Mouse (Mus musculus) 3T3-L1 (cell line): Measurements from ENCODE around the gene Adra1b.

Source experiments
- DNase-seq: peaks from one replicate; pipeline ENCODE4 v3.0.0-alpha.2; 2015; ENCODE audit warnings: low read depth, low spot score

Adra1b gene

DNA sequence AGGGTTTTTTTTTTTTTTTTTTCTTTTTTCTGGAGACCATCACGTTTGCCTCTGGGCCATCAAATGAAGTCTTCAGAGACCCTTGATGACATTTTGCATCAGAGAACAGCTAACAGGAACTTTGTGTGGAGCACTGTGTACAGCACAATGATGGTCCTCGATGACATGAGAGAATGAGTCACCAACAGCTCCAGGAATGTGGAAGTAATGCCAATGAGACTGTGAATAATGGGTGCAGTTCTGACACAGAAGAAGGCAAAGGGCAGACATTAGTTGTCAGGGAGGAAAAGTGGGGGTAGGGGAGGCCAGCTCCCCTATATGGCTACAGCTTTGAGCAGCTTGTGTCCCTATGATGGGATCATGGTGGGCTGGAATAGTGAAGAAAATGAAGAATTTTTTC is 5.7 kb downstream of the Adra1b start:
- DNase-seq = peak; percentile 82

DNA sequence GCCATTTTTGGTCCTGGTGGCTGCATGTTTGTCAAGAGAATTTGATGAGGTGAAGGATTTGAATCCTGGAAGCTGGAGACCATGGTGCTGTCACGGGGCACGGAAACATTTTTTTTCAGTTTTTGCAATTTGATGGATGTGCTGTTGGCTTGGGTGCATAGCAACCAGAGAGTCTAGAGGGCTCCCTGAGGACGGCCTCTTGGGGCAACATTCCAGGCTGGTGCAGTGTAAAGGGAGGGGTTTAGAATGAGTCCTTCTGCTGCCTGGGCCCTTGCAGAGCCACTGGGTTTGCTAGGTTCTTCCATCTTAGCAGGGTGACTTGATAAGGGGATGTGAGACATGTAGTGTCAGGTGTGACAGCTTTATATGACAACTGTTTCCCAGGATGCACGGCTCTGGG is 8.5 kb downstream of the Adra1b start:
- peak; percentile 74 for DNase-seq

DNA sequence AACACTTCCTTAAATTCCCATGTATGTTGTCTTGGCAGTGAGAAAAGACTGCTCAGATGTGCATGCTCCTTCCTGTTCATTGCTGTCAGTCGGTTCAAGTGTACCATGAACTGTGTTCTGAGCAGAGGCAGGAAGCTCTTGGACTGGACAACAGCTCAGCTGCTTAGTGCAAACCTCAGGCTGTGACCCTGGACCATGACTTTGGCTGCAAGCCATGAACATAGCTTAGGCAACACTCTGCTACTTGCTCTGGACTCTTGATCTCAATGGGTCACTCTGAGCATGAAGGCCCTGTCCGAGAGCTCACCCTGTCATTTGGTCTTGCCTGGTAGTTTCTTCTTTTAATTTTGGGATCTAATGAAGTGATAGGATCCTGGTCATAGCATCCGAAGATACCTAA is 9.6 kb downstream of the Adra1b start:
- DNase-seq = peak; percentile 44

DNA sequence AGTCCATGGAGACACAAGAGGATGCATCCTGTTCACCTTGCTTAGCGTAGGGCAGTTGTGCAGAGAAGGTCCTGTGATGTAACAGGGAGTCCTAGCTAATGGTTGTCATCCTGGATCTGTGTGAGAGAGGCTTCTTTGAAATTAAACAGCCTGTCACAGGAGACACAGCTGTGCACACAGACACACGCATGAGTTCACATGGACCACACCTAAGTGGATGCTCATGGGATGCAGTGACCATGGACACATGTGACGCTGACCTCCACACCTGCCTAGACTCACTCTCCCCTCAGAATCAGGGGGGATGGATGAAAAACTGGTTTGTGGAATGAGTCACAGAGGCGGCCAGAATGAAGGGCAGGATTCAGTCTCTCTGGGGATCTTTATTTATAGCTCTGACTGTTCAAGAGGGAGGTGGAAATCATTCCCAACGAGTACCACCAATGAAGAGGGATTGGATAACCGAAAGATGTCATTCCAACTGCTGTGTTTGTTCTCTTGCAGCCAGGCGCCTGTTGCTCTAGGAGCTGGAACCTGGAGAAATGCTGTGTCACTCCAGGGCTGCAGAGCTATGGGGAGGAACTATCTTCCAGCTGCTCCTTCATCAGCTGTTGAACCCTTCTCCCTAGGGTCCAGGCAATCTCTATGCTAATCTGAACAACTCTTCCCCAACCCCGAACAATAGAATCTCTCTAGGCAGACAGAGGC is 11.6 kb downstream of the Adra1b start:
- DNase-seq = peak; percentile 54

DNA sequence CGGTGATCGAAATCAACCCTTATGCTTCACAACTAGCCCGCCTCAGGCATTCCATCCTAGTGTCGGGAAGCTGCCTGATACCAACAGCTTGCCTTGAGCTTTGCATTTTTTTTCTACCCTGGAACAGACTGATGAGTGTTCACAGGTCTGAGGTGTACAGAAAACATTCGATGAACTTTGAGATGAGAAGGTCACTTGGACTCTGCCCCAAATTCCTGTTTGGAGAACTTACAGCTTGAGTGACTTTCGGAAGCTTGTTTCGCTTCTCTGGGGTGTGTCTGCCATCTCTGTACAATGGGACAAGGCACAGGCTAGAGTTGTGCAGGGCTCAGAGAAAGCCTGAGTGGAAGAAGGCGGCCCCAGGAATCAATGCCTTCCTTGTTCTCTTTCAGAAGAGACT is 12.3 kb downstream of the Adra1b start:
- DNase-seq = peak; percentile 9

DNA sequence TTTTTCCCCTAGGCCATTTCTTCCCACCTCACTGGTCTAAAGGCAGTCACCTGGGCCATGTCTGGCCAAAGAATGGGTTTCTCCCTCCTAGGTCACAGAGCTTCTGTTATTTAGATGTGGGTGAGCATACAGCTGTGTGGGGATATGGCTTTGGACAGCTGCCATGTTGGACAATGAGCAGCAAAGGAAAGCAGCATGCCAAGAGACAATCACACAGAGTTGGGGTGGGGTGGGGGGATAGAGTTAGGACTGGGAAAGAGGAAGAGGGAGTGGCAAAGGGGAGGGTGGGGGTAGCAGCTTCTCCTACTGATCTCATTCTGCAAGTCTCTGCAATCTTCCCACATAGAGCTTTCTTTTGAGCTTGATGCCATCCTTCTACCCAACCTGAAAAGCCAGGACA is 13.4 kb downstream of the Adra1b start:
- peak; percentile 19 for DNase-seq

DNA sequence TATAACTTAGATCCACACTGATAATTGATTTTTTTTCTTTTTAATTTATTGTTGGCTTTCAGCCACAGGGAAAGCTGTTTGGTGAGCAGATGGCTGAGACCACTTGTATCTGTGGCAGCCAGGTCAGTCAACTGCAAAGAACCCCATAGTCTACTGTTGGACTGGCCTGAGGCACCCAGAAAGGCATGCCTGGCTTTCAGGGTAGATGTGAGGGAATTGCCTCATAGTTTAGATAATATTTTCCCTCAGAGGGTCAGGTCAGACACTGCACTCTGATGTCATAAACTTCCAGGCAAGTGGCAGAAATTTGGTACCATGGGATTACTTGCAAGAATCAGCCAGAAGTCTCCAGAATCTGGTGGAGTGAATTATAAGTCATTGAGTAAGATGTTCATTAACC is 16.5 kb downstream of the Adra1b start:
- no peak for DNase-seq

DNA sequence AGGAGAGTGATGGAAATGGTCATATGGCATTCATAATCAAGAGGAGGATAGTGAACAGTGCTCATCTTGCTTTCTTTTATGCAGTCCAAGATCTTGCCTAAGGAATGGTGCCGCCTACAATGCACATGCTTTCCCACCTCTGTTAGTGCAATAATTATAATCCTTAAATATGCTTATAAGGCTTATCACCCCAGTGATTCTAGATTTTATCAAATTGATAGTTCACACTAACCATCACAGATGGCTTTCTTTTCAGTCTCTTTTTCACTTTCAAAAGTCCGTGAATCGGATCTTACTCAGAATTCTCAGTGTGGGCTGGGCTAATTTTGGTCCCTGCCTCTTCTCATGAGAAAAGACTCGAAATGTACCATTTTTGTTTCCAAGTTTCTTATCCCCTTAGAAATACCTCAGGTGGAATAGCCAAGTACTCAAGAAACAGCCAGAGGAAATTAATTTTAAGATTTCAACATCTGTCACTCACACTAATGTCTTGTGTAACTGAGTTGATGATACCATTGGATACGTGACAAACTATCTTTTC is 17.3 kb downstream of the Adra1b start:
- DNase-seq = no peak

DNA sequence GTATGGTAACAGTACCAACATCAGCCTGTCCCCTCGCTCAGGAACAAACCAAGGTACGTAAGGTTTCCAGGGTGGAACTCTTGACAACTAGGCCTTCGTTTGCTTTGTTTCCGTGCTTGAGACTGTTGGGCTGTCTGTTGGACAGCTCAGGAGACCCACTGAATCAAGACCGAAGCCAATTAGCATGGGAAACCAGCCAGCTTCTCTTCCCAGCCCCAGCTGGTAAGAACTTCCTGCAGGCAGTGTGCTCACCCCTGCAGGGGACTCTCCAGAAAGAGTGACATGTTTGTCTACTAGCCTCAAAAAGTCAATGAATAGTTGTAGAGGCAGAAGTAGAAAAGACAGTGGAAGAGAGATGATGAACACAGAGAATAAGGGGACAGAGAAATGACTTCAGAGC is 23.8 kb downstream of the Adra1b start:
- no peak for DNase-seq

DNA sequence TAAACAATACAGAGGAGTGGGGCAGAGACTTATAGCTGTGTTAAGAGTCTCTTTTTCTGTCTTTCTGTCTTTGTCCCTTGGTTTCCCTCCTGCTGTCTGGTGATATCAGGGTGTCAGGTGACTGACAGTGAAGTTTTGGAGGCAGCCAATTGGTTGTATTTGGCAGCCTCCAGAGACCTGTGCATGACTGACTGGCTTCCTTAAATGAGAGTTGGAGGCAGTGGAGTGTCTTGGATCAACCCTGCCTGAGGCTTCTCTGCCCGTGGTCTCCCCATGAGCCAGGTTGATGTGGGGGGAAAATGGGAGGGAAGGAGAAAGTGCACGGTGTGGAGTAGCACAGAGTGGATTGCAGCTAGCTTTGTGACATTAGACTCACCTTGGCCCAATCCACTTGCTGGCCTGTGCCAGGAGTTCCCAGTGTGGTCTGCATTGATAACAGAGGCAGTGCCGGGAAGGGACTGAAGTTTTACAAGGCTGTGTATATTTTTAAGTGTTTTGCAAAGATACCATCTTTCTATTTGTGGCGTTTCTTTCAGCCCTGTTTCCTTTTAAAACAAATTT is 33.2 kb downstream of the Adra1b start:
- no peak for DNase-seq

DNA sequence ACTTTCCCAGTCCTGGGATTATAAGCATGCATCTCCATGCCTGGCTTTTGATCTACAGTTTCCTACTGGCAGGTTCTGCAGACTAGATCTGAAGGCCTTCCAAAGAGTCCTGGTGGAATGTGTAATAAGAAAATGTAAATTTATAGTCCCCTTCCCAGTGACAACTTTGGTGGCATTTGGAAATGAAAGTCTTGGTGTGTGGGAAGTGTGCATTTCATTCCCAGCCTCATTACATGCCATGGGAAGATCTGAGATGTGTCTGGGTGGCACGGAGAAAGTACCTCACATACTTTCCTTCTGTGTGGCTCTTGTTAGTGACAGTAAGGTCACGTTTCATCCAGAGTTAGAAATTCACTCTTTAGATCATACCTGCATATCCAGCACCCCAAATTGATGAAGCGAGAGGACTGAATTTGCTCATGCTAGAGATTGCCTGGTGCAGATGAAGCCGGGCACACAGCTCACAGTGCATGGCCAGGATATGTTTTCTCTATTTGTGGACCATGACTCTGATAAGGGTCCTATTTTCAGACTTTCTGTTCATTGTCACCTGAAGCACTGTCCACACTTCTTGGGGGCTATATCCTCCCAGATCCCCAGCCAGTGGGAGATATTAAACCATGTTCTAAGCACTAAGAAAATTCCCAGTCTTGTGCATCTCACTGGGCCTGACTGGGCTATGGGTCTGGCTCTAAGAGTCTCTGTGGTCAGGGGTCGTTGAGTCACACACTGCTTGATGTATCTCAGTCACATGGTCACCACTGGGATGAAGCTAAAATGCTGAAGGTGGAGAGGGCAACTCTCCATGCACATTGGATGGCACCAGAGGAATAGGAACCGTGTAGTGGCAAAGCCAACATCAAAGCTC is 35.5 kb downstream of the Adra1b start:
- peak; percentile 27 for DNase-seq

DNA sequence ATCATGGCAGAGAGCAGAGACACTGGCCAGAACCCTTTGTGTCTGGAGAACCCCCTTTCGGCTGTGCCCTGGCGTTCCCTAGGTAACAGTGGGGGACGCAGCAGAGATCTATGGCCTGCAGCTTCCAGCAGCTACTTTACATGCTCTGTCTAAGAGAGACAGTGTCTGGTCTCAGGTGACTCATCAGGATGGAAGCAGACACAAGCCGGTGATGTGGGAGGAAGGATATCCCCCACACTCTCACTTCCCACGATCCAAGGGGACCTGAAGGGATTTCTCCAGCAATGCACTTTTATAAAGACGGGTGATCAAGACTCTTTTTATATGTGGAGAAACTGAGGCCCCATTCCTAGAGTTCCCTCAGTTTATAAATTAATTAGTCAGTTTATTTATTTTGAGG is 48.0 kb downstream of the Adra1b start:
- peak; percentile 30 for DNase-seq

DNA sequence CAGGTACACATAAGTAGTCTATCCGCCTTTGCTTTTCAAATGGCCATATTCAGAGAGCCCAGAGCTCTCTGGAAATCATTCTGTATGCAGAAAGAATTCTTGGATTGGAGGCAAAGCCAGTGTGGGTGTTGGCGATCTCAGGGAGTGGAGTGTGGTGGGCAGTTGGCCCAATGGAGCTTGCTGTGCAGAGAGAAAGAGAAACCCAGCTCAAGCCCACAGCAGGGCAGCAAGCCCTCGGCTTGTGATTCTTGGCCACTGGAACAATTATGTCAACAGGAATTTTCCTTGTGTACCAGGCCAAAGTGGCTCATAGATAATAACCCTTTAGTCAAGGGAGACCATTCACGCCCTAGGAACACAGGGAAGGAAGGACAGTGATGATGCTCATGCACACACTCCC is 53.0 kb downstream of the Adra1b start:
- no peak for DNase-seq

DNA sequence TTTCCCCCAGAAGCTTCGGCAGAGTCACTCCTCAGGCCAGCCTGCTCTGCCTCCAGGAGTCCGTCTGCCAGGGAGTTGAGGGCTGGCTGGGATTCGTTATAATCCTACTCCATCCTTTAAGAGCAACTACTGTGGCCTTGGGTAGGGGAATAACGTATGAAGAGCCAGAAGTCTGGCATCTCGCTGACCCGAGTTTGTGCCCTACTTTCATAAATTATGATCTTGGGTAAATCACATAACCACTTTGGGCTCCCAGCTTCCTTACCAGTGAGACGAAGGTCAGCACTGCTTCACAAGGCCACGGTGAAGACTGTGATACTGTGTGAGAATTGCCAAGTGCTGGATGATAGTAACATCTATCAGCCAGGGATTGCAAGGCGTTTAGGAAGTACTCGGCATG is 59.4 kb downstream of the Adra1b start:
- no peak for DNase-seq

DNA sequence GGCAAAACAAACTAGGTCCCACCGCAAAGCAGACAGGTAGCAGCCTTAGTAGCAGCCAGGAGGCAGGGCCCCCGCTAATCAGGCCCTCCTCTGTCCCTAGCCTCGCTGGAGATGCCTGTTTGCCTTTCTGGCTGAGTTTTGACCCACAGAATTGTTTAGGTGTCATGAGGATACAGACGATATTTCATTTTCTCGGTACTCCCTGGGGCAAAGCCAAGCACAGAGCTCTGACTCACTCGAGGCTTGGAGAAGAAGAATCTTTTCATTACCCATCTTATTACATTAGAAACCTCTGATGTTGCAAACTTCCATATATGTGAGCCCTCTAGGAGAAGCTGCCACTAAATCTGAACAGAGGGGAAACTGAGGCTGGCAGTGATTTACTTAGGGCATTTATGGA is 60.5 kb downstream of the Adra1b start:
- DNase-seq = peak; percentile 72

DNA sequence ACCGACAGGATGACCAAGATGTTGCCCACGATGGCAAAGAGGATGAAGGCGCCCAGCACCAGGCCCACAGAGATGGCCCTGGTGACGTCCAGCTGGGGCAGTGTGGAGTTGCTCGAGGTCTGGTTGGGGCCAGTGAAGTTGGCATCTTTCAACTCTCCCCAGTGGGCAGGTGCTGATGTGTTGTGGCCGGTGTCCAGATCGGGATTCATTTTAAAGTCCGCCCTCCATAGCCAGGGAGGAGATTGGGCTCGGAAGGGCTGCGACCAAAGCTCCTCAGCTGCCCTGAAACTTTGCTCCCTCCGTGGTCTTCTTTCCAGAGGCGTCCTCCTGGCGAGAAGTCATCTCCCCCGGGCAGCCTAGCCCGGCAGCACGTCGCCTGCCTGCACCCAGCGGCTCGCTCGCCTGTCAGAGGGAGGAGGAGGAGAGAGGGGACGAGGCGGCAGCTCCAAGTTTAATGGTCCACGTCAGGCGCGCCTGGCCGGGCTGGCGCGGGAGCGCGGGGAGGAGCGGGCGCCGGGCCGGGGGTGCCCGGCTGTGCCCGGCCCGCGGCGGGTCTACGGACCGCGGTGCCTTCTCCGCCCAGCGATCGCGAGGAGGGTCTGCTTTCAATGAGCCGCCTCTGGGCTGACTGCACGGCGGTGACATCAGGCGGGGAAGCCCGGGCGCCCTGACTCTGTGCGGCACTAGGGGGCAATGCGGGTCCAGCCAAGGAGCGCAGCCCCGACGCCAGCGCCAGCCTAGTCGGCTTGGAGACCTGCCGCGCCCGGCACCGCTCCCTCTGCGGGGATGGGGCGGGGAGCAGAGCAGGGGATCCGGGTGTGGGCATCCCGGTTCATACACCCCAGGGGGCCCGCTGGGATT is 64.9 kb downstream of the Adra1b start:
- DNase-seq = no peak

DNA sequence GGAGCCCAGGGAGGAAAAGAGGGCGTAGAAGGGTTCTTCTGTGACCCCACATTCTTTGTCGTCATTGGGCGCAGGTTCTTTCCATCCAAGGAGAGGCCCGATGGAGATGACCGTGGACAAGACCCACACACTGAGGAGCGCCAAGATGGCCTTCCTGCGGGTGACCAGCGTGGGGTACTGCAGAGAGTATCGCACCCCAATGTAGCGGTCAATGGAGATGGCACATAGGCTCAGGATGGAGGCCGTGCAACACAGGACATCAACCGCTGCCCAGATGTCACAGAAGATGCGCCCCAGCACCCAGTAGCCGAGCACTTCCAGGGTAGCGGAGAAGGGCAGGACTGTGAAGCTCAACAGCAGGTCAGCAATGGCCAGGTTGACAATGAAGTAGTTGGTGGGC is 65.6 kb downstream of the Adra1b start:
- no peak for DNase-seq

DNA sequence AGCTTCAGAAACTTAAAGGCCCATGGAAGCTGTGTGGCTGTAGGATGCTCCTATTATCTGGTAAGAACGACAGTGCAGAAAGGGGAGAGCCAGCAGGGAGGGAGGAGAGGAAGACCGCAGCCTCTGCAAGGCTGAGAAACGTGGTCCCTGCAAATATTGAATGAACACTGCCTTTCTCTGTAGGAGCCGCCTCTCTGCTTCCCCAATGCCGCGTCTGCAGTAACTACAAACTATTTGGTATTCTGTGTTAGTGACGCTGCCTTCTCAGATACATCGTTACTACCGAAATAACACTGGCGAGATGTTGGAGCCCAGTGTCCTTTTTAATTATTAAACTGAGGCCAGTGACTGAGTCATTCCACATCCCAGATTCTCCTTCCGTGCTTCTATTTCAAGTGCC is 66.5 kb downstream of the Adra1b start:
- DNase-seq = no peak

DNA sequence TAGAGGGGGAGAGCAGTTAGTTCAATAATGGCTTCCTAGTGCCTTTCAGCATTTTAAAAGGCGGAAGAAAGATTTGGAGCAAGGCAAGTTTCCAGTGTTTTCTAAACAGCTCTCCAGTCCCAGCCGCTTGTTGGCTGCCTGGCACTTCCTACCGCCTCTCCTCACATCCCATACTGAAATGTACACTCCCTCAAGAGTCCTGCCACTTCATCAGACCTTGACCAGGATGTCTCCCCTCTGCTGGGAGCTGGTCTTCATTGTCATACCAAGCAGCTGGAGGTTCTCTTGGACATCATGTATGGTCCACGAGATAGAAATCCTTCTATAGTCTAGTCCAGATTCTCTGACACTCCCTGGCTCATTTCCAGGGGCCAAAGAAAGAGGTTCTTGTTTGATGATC is 69.5 kb downstream of the Adra1b start:
- DNase-seq = no peak

DNA sequence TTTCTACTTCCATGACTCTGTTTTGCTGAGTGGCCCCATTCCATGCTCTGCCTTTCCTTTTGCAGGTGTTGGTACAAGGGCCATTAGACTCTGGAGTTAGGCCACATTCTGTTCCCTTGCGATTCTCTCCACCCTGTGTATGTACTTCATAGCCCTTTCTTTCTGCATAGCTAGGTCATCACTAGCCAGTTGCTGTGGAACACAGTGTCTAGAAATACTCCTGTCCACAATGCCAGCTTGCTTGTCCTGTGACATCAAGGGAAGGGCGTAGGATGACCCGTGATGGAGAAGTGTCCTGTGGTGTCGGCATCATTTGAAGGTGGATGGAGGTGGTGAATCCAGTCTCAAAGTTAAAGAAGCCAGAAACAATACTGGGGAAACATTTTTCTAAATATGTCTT is 74.2 kb downstream of the Adra1b start:
- no peak for DNase-seq

DNA sequence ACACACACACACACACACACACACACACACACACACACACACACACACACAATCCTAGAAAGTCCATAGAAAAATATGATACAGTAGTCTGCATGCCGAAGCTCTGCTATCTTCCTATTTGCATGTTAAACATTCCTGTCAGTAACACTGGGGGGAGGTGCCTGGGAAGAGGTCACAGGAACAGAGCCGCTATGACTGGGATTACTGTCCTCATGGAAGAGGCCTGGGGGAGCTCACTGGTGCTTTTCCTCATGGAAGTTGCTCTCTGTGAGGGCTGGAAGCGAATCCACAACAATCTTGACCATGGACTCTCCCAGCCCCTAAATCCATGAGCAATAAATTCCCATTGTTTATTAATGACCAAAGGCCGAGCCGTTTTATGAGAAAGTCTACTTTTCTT is 77.7 kb downstream of the Adra1b start:
- no peak for DNase-seq
